Mouse (Mus musculus) MEL (cell line): ENCODE measurements around the gene Ccl5. TPM values are rescaled to one million over a fixed set of nuclear protein-coding genes. Genes with fewer than 3 reads are reported as not detected.

Experiments
- DNase-seq: peaks from one replicate; pipeline ENCODE4 v3.0.0; 2011; ENCODE audit warnings: low read depth, low spot score
- H3K27ac ChIP-seq: 2 replicates; pipeline ENCODE4 v1.5.1; 2012; ENCODE audit warnings: low read depth, mild to moderate bottlenecking, control low read depth, low read length, moderate library complexity; ENCODE audit not compliant: control insufficient read depth
- H3K27me3 ChIP-seq, 2 experiments: fragments of 150-350 bp in 1 of 2; sonication (generic) in 1 of 2; 2 replicates each; pipeline ENCODE4 v1.6.1; 2012; ENCODE audit warnings: low read length in 2 of 2, mild to moderate bottlenecking in 2 of 2, improper control_type of control experiment in 1 of 2, moderate library complexity in 1 of 2; ENCODE audit not compliant: insufficient read depth in 2 of 2, control insufficient read depth in 1 of 2
- H3K36me3 ChIP-seq, 2 experiments: 2 replicates each; pipeline ENCODE4 v1.6.1; 2012 to 2014; ENCODE audit warnings: low read length in 2 of 2, improper control_type of control experiment in 1 of 2, inconsistent platforms in 1 of 2, mild to moderate bottlenecking in 1 of 2; ENCODE audit not compliant: insufficient read depth in 2 of 2, control insufficient read depth in 1 of 2
- H3K4me1 ChIP-seq, 2 experiments: fragments of 150-350 bp in 1 of 2; sonication (generic) in 1 of 2; 2 replicates each; pipeline ENCODE4 v1.6.1; 2012; ENCODE audit warnings: low read length in 2 of 2, improper control_type of control experiment in 1 of 2, mild to moderate bottlenecking in 1 of 2; ENCODE audit not compliant: insufficient read depth in 2 of 2, control insufficient read depth in 1 of 2
- H3K4me3 ChIP-seq, 2 experiments: fragments of 150-350 bp in 1 of 2; sonication (generic) in 1 of 2; 2 replicates each; pipeline ENCODE4 v1.5.1; 2012; ENCODE audit warnings: low read depth in 2 of 2, low read length in 2 of 2, mild to moderate bottlenecking in 2 of 2, moderate library complexity in 2 of 2, control low read depth in 1 of 2, improper control_type of control experiment in 1 of 2; ENCODE audit not compliant: control insufficient read depth in 1 of 2, insufficient read depth in 1 of 2
- H3K79me2 ChIP-seq: 2 replicates; pipeline ENCODE4 v1.6.1; 2012; ENCODE audit warnings: mild to moderate bottlenecking, low read length, moderate library complexity; ENCODE audit not compliant: control insufficient read depth, poor library complexity, insufficient read depth
- H3K9ac ChIP-seq: 2 replicates; pipeline ENCODE4 v1.6.1; 2012; ENCODE audit warnings: low read depth, mild to moderate bottlenecking, control low read depth, low read length, moderate library complexity; ENCODE audit not compliant: control insufficient read depth, poor library complexity, severe bottlenecking
- H3K9me3 ChIP-seq: fragments of 150-350 bp; sonication (generic); replicated peaks from 2 replicates; pipeline ENCODE4 v1.6.1; 2012; ENCODE audit warnings: mild to moderate bottlenecking, low read length, improper control_type of control experiment, moderate library complexity; ENCODE audit not compliant: insufficient read depth
- BHLHE40 ChIP-seq: IDR thresholded peaks from 2 replicates; pipeline ENCODE4 v1.6.1; 2012; ENCODE audit warnings: low read depth, mild to moderate bottlenecking, inconsistent platforms, low read length, improper control_type of control experiment, borderline replicate concordance
- CTCF ChIP-seq, 3 experiments: IDR thresholded peaks in 2 of 3; conservative IDR thresholded peaks in 1 of 3; 2 replicates each; pipeline ENCODE4 v1.5.1; 2011 to 2012; ENCODE audit warnings: low read length in 3 of 3, low read depth in 2 of 3, mild to moderate bottlenecking in 2 of 3, improper control_type of control experiment in 1 of 3, inconsistent platforms in 1 of 3, mixed read lengths in 1 of 3, moderate library complexity in 1 of 3; ENCODE audit not compliant: control insufficient read depth in 1 of 3, insufficient read depth in 1 of 3, poor library complexity in 1 of 3, severe bottlenecking in 1 of 3
- EP300 ChIP-seq, 2 experiments: IDR thresholded peaks; 2 replicates each; pipeline ENCODE4 v1.6.1; 2011; ENCODE audit warnings: improper control_type of control experiment in 2 of 2, low read length in 2 of 2, low read depth in 1 of 2, mild to moderate bottlenecking in 1 of 2
- GABPA ChIP-seq: IDR thresholded peaks from 2 replicates; pipeline ENCODE4 v1.6.1; 2012; ENCODE audit warnings: low read depth, mild to moderate bottlenecking, inconsistent platforms, low read length, improper control_type of control experiment, moderate library complexity
- JUND ChIP-seq: IDR thresholded peaks from 2 replicates; pipeline ENCODE4 v1.6.1; 2011; ENCODE audit warnings: low read depth, mild to moderate bottlenecking, improper control_type of control experiment, low read length
- KAT2A ChIP-seq: conservative IDR thresholded peaks from 2 replicates; pipeline ENCODE4 v1.6.1; 2012; ENCODE audit warnings: low read depth, low read length, improper control_type of control experiment, inconsistent platforms
- MAFK ChIP-seq: IDR thresholded peaks from 2 replicates; pipeline ENCODE4 v1.6.1; 2011; ENCODE audit warnings: low read depth, mild to moderate bottlenecking, low read length, improper control_type of control experiment, borderline replicate concordance
- MEF2A ChIP-seq: IDR thresholded peaks from 2 replicates; pipeline ENCODE4 v1.6.1; 2014; ENCODE audit warnings: low read depth, mild to moderate bottlenecking, inconsistent platforms, low read length, improper control_type of control experiment; ENCODE audit not compliant: poor library complexity, insufficient replicate concordance, severe bottlenecking; ENCODE audit errors: extremely low read depth
- MYB ChIP-seq: IDR thresholded peaks from 2 replicates; pipeline ENCODE4 v1.6.1; 2011; ENCODE audit warnings: mild to moderate bottlenecking, low read depth, low read length, improper control_type of control experiment
- MYC ChIP-seq: IDR thresholded peaks from 2 replicates; pipeline ENCODE4 v1.6.1; 2011; ENCODE audit warnings: low read depth, mild to moderate bottlenecking, low read length, improper control_type of control experiment, moderate library complexity
- NELFE ChIP-seq: IDR thresholded peaks from 2 replicates; pipeline ENCODE4 v1.6.1; 2011; ENCODE audit warnings: low read depth, low read length, improper control_type of control experiment
- POLR2AphosphoS2 ChIP-seq: IDR thresholded peaks from 2 replicates; pipeline ENCODE4 v1.6.1; 2011; ENCODE audit warnings: low read length, improper control_type of control experiment
- RCOR1 ChIP-seq: IDR thresholded peaks from 2 replicates; pipeline ENCODE4 v1.6.1; 2012; ENCODE audit warnings: low read depth, mild to moderate bottlenecking, inconsistent platforms, low read length, improper control_type of control experiment
- ZC3H11A ChIP-seq: IDR thresholded peaks from 2 replicates; pipeline ENCODE4 v1.6.1; 2012; ENCODE audit warnings: low read depth, mild to moderate bottlenecking, inconsistent platforms, low read length, improper control_type of control experiment
- ZKSCAN1 ChIP-seq: IDR thresholded peaks from 2 replicates; pipeline ENCODE4 v1.6.1; 2012; ENCODE audit warnings: low read depth, mild to moderate bottlenecking, inconsistent platforms, low read length, improper control_type of control experiment, moderate library complexity
- ZMIZ1 ChIP-seq: IDR thresholded peaks from 2 replicates; pipeline ENCODE4 v1.6.1; 2012; ENCODE audit warnings: low read depth, mild to moderate bottlenecking, inconsistent platforms, low read length, improper control_type of control experiment, moderate library complexity
- ZNF384 ChIP-seq: IDR thresholded peaks from 2 replicates; pipeline ENCODE4 v1.6.1; 2012; ENCODE audit warnings: low read depth, mild to moderate bottlenecking, inconsistent platforms, low read length, improper control_type of control experiment
- polyA plus RNA-seq, 2 experiments: library from polyadenylated mRNA; stranded (reverse) in 1 of 2; unstranded in 1 of 2; fragments of >175 nt in 1 of 2; fragments of >200 nt in 1 of 2; gene quantifications; 2 replicates each; pipeline versions ENCODE4 v1.2.1 to v1.2.4; 2012; ENCODE audit warnings: low replicate concordance in 2 of 2, low read depth in 1 of 2; ENCODE audit not compliant: insufficient read length in 2 of 2, insufficient read depth in 1 of 2, missing spikeins in 1 of 2
- total RNA-seq: library from RNA; depleted of rRNA; stranded (reverse); fragments of 300-350 nt; gene quantifications from 2 replicates; pipeline ENCODE4 v1.2.3, GENCODE M21; 2012

Gene Ccl5
- total and polyA plus RNA-seq, 3 experiments, result 0.56 TPM; not detected in 2

DNA sequence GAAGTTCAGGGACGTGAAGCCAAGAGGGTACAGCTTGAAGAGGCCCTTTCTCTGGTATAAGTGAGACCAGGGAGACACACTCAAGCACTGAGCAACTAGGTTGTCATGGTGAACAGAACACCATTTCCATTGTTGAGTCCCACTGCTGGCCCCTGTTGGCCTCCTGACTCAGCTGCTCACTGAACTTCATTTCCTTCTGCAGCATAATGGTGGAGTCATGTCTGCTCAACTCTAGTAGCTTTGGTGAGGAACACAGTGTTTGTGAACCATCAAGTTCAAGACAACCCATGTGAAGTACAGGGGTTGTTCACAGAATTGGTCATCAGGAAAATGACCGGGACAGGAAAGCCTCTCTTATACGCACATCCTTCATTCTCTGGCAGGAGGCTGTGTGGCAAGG lies 8.2 kb downstream of the Ccl5 start, which contains the start of gene Heatr9:
Gene Heatr9 (minus strand): TSS at position 101 of the 400 bp plus-strand sequence.
- H3K27ac ChIP-seq, result no peak within 1 kb of the TSS

GRCm38 (mm10) chr11:83518371-83518770 lies 11.9 kb downstream of the Ccl5 start:
- H3K4me3 ChIP-seq, result no peak overlapping the region
- H3K27me3 ChIP-seq, result no peaks in the 10 kb centered on the region; a peak in 1 of 4 replicates
- H3K9me3 ChIP-seq, result no peaks in the 10 kb centered on the region
- no peak overlapping the region for H3K27ac ChIP-seq
- no peaks in the 10 kb centered on the region for H3K4me1 ChIP-seq
- no peak for TF ChIP-seq KAT2A
- no peak for TF ChIP-seq RCOR1
- TF ChIP-seq ZKSCAN1, result no peak
- no peak for TF ChIP-seq ZNF384
- TF ChIP-seq NELFE, result no peak
- no peak for TF ChIP-seq GABPA
- H3K79me2 ChIP-seq, result no peaks in the 10 kb centered on the region
- no peak overlapping the region for H3K9ac ChIP-seq
- no peak for DNase-seq
- H3K36me3 ChIP-seq, result no peaks in the 10 kb centered on the region

More for the DNA sequence above, 8.2 kb downstream of the Ccl5 start, which contains the start of gene Heatr9:
- Histone ChIP-seq H3K4me1 (no peaks in the 10 kb centered on the region), H3K9ac (no peak within 1 kb of the TSS), H3K27me3 (peaks cover 0 to 6% of the 10 kb centered on the region in 2 experiments; a peak in 3 of 4 replicates), H3K4me3 (no peak within 1 kb of the TSS), H3K36me3 (no peaks in the 10 kb centered on the region), H3K9me3 (no peaks in the 10 kb centered on the region), H3K79me2 (no peaks in the 10 kb centered on the region)
- no peak for DNase-seq
- TF ChIP-seq NELFE (no peak), ZNF384 (no peak), MAFK (no peak), ZMIZ1 (no peak), JUND (no peak), ZC3H11A (no peak), ZKSCAN1 (no peak), POLR2AphosphoS2 (no peak), CTCF (IDR thresholded peaks at IDR 0.05 in 2 of 3, conservative IDR thresholded peaks at IDR 0.05 in 1 of 3; ENCODE audit: control insufficient read depth in 1 of 3, insufficient read depth in 1 of 3, low read depth in 2 of 3, low read length in 3 of 3, poor library complexity in 1 of 3, severe bottlenecking in 1 of 3) (no peak), BHLHE40 (no peak), EP300 (IDR thresholded peaks at IDR 0.05; ENCODE audit: low read depth in 1 of 2, low read length in 2 of 2) (no peak), MYB (no peak), MEF2A (no peak), MYC (no peak)
